Mouse (Mus musculus): ENCODE data around the gene Chmp4b. TPM values are rescaled to one million over a fixed set of nuclear protein-coding genes. Genes with fewer than 3 reads are reported as not detected.

Chmp4b gene
- total and polyA plus RNA-seq, 2 experiments from 2014 or later: 20.1 to 80.7 TPM

GRCm38 (mm10) chr2:154654976-154655375, 3.5 kb downstream of the Chmp4b start:
- Histone ChIP-seq H3K4me3 (ENCODE audit: low read depth, low read length) (no peak overlapping the region), H3K9me3 (replicated peaks; ENCODE audit: control insufficient read depth, low read length) (no peaks in the 10 kb centered on the region), H3K9ac (replicated peaks; ENCODE audit: low read depth, low read length) (no peak overlapping the region), H3K27ac (ENCODE audit: low read depth) (no peak overlapping the region), H3K4me1 (ENCODE audit: control insufficient read depth, insufficient read depth) (peaks cover 19% of the 10 kb centered on the region), H3K36me3 (replicated peaks; ENCODE audit: control insufficient read depth, insufficient read depth, low read length) (no peaks in the 10 kb centered on the region), H3K4me2 (ENCODE audit: low read depth, low read length) (no peak overlapping the region), H3K27me3 (ENCODE audit: control insufficient read depth, insufficient read depth, low read length) (no peaks in the 10 kb centered on the region)
- DNase-seq (ENCODE audit: low spot score): no peak
- no peak for ATAC-seq (ENCODE audit: insufficient read depth, low read depth)
- TF ChIP-seq CTCF (IDR thresholded peaks at IDR 0.05; ENCODE audit: low read depth): no peak
- TF ChIP-seq EP300 (IDR thresholded peaks at IDR 0.05; ENCODE audit: low read depth): no peak
- WGBS: 91% methylated on average over 12 of the region's 12 CpGs

GRCm38 (mm10) chr2:154655878-154656414, 4.4 kb downstream of the Chmp4b start:
- WGBS: 81% methylated on average over 2 of the region's 2 CpGs
- no peaks in the 10 kb centered on the region for H3K27me3 ChIP-seq (ENCODE audit: control insufficient read depth, insufficient read depth, low read length)
- H3K9ac ChIP-seq (replicated peaks; ENCODE audit: low read depth, low read length): no peak overlapping the region
- H3K27ac ChIP-seq (ENCODE audit: low read depth): peak overlapping the region; percentile 4; the same call in 1 of the 2 replicates
- peak overlapping the region; percentile 93; the same call in 1 of the 2 replicates for H3K4me3 ChIP-seq (ENCODE audit: low read depth, low read length)
- no peak for ATAC-seq (ENCODE audit: insufficient read depth, low read depth)
- no peak for DNase-seq (ENCODE audit: low spot score)
- 0 out of 2 replicates have a peak, but pooled peaks cover 6% of the 10 kb centered on the region for H3K36me3 ChIP-seq (replicated peaks; ENCODE audit: control insufficient read depth, insufficient read depth, low read length)
- H3K9me3 ChIP-seq (replicated peaks; ENCODE audit: control insufficient read depth, low read length): no peaks in the 10 kb centered on the region
- TF ChIP-seq EP300 (IDR thresholded peaks at IDR 0.05; ENCODE audit: low read depth): no peak
- no peak for TF ChIP-seq CTCF (IDR thresholded peaks at IDR 0.05; ENCODE audit: low read depth)
- H3K4me2 ChIP-seq (ENCODE audit: low read depth, low read length): peak overlapping the region; percentile 58; the same call in 1 of the 2 replicates
- H3K4me1 ChIP-seq (ENCODE audit: control insufficient read depth, insufficient read depth): peaks cover 19% of the 10 kb centered on the region

GRCm38 (mm10) chr2:154656710-154657485, 5.4 kb downstream of the Chmp4b start:
- no peak for TF ChIP-seq EP300 (IDR thresholded peaks at IDR 0.05; ENCODE audit: low read depth)
- no peaks in the 10 kb centered on the region for H3K27me3 ChIP-seq (ENCODE audit: control insufficient read depth, insufficient read depth, low read length)
- ATAC-seq (ENCODE audit: insufficient read depth, low read depth) (peak; percentile 100), DNase-seq (ENCODE audit: low spot score) (peak; percentile 99)
- H3K4me1 ChIP-seq (ENCODE audit: control insufficient read depth, insufficient read depth): peaks cover 19% of the 10 kb centered on the region
- H3K9me3 ChIP-seq (replicated peaks; ENCODE audit: control insufficient read depth, low read length): no peaks in the 10 kb centered on the region
- peak overlapping the region; percentile 94 for H3K4me2 ChIP-seq (ENCODE audit: low read depth, low read length)
- H3K36me3 ChIP-seq (replicated peaks; ENCODE audit: control insufficient read depth, insufficient read depth, low read length): 0 out of 2 replicates have a peak, but pooled peaks cover 14% of the 10 kb centered on the region
- H3K9ac ChIP-seq (replicated peaks; ENCODE audit: low read depth, low read length): peak overlapping the region; percentile 95
- WGBS: under 1% methylated on average over 66 of the region's 67 CpGs
- H3K27ac ChIP-seq (ENCODE audit: low read depth): peak overlapping the region; percentile 94
- H3K4me3 ChIP-seq (ENCODE audit: low read depth, low read length): peak overlapping the region; percentile 93

- peak; percentile 80 for DNase-seq (ENCODE audit: low spot score)
Observed at GRCm38 (mm10) chr2:154657486-154658237, 6.2 kb downstream of the Chmp4b start.

GRCm38 (mm10) chr2:154659070-154659469, 7.6 kb downstream of the Chmp4b start:
- no peak for ATAC-seq (ENCODE audit: insufficient read depth, low read depth)
- no peak for TF ChIP-seq EP300 (IDR thresholded peaks at IDR 0.05; ENCODE audit: low read depth)
- no peak for TF ChIP-seq CTCF (IDR thresholded peaks at IDR 0.05; ENCODE audit: low read depth)
- no peaks in the 10 kb centered on the region for H3K27me3 ChIP-seq (ENCODE audit: control insufficient read depth, insufficient read depth, low read length)
- peak overlapping the region; percentile 95; the same call in 1 of the 2 replicates for H3K9ac ChIP-seq (replicated peaks; ENCODE audit: low read depth, low read length)
- H3K4me1 ChIP-seq (ENCODE audit: control insufficient read depth, insufficient read depth): peaks cover 19% of the 10 kb centered on the region
- H3K9me3 ChIP-seq (replicated peaks; ENCODE audit: control insufficient read depth, low read length): no peaks in the 10 kb centered on the region
- H3K27ac ChIP-seq (ENCODE audit: low read depth): peak overlapping the region; percentile 94
- H3K4me2 ChIP-seq (ENCODE audit: low read depth, low read length): peak overlapping the region; percentile 94
- WGBS: 65% methylated on average over 4 of the region's 4 CpGs
- no peak for DNase-seq (ENCODE audit: low spot score)
- H3K4me3 ChIP-seq (ENCODE audit: low read depth, low read length): peak overlapping the region; percentile 10; the same call in 1 of the 2 replicates
- peaks cover 14% of the 10 kb centered on the region; the same call in 1 of the 2 replicates for H3K36me3 ChIP-seq (replicated peaks; ENCODE audit: control insufficient read depth, insufficient read depth, low read length)

More at GRCm38 (mm10) chr2:154657486-154658237, 6.2 kb downstream of the Chmp4b start:
- H3K36me3 ChIP-seq (replicated peaks; ENCODE audit: control insufficient read depth, insufficient read depth, low read length): peaks cover 14% of the 10 kb centered on the region; the same call in 1 of the 2 replicates
- H3K9me3 ChIP-seq (replicated peaks; ENCODE audit: control insufficient read depth, low read length): no peaks in the 10 kb centered on the region
- peaks cover 19% of the 10 kb centered on the region for H3K4me1 ChIP-seq (ENCODE audit: control insufficient read depth, insufficient read depth)
- H3K9ac ChIP-seq (replicated peaks; ENCODE audit: low read depth, low read length): peak overlapping the region; percentile 95
- no peaks in the 10 kb centered on the region for H3K27me3 ChIP-seq (ENCODE audit: control insufficient read depth, insufficient read depth, low read length)
- no peak for TF ChIP-seq EP300 (IDR thresholded peaks at IDR 0.05; ENCODE audit: low read depth)
- no peak for TF ChIP-seq CTCF (IDR thresholded peaks at IDR 0.05; ENCODE audit: low read depth)
- WGBS: 2% methylated on average over 12 of the region's 12 CpGs
- peak overlapping the region; percentile 93 for H3K4me3 ChIP-seq (ENCODE audit: low read depth, low read length)
- peak overlapping the region; percentile 94 for H3K4me2 ChIP-seq (ENCODE audit: low read depth, low read length)
- H3K27ac ChIP-seq (ENCODE audit: low read depth): peak overlapping the region; percentile 94
- peak; percentile 5; the same call in 1 of the 2 replicates for ATAC-seq (ENCODE audit: insufficient read depth, low read depth)

Data from heart, postnatal 0 days (tissue).